Mouse (Mus musculus) C2C12 (cell line): Measurements from ENCODE around the gene Cxcr4. TPM values are rescaled to one million over a fixed set of nuclear protein-coding genes. Genes with fewer than 3 reads are reported as not detected.

Experiments used
- H3K27me3 ChIP-seq: one replicate; pipeline ENCODE4 v1.6.1; 2011; ENCODE audit not compliant: control insufficient read depth, insufficient read depth, insufficient read length
- H3K36me3 ChIP-seq: one replicate; pipeline ENCODE4 v1.6.1; 2011; ENCODE audit not compliant: control insufficient read depth, insufficient read depth
- H3K4me3 ChIP-seq: one replicate; pipeline ENCODE4 v1.5.1; 2011; ENCODE audit warnings: mild to moderate bottlenecking, control low read depth; ENCODE audit not compliant: poor library complexity, insufficient read depth, severe bottlenecking
- H3K79me2 ChIP-seq: one replicate; pipeline ENCODE4 v1.6.1; 2011; ENCODE audit not compliant: control insufficient read depth, insufficient read depth
- H3K79me3 ChIP-seq: one replicate; pipeline ENCODE4 v1.6.1; 2011; ENCODE audit warnings: low read depth, control low read depth
- H3ac ChIP-seq: one replicate; pipeline ENCODE3; 2011; ENCODE audit warnings: low read depth; ENCODE audit not compliant: control insufficient read depth, insufficient read length
- CEBPB ChIP-seq: IDR thresholded peaks from one replicate; pipeline ENCODE4 v1.6.1; 2011; ENCODE audit warnings: low read depth, mild to moderate bottlenecking, control low read depth, moderate library complexity
- CTCF ChIP-seq: IDR thresholded peaks from one replicate; pipeline ENCODE4 v1.5.1; 2011; ENCODE audit not compliant: control insufficient read depth, insufficient read depth, insufficient read length
- FOSL1 ChIP-seq: IDR thresholded peaks from one replicate; pipeline ENCODE4 v1.8.0; 2011; ENCODE audit warnings: mild to moderate bottlenecking, low read length; ENCODE audit not compliant: poor library complexity, insufficient read depth, severe bottlenecking
- MAX ChIP-seq: IDR thresholded peaks from one replicate; pipeline ENCODE4 v1.6.1; 2011; ENCODE audit warnings: mild to moderate bottlenecking, control low read depth
- MYOD1 ChIP-seq: IDR thresholded peaks from one replicate; pipeline ENCODE4 v1.6.1; 2011; ENCODE audit warnings: low read depth; ENCODE audit not compliant: control insufficient read depth, insufficient read length
- MYOG ChIP-seq: IDR thresholded peaks from one replicate; pipeline ENCODE4 v1.6.1; 2011; ENCODE audit not compliant: control insufficient read depth, insufficient read length; ENCODE audit errors: extremely low read depth
- USF1 ChIP-seq: IDR thresholded peaks from one replicate; pipeline ENCODE4 v1.6.1; 2011; ENCODE audit warnings: low read depth, mild to moderate bottlenecking, control low read depth, moderate library complexity
- polyA plus RNA-seq: library from polyadenylated mRNA; unstranded; fragments of >200 nt; fragmentation: generic; extraction: Trizol; gene quantifications from one replicate; pipeline ENCODE4 v1.2.1, GENCODE M21; 2012; ENCODE audit warnings: missing spikeins

The Cxcr4 gene
- polyA plus RNA-seq, 1 experiment = 27.5 TPM

- no peaks in the 10 kb centered on the region for H3K27me3 ChIP-seq
- H3K79me3 ChIP-seq = no peaks in the 10 kb centered on the region
- no peak overlapping the region for H3ac ChIP-seq
Observed at GRCm38 (mm10) chr1:128602018-128602687, 10.1 kb upstream of the Cxcr4 start.

GRCm38 (mm10) chr1:128601307-128601706, 9.2 kb upstream of the Cxcr4 start:
- Histone ChIP-seq H3K4me3 (no peak overlapping the region), H3K79me3 (no peaks in the 10 kb centered on the region), H3ac (no peak overlapping the region), H3K36me3 (no peaks in the 10 kb centered on the region), H3K27me3 (no peaks in the 10 kb centered on the region), H3K79me2 (no peaks in the 10 kb centered on the region)
- TF ChIP-seq MYOG (no peak), MAX (no peak), FOSL1 (no peak), USF1 (no peak), CTCF (no peak), CEBPB (no peak), MYOD1 (no peak)

More at GRCm38 (mm10) chr1:128602018-128602687, 10.1 kb upstream of the Cxcr4 start:
- H3K4me3 ChIP-seq = no peak overlapping the region
- TF ChIP-seq MYOG = no peak
- TF ChIP-seq CTCF = no peak
- no peak for TF ChIP-seq USF1
- no peak for TF ChIP-seq FOSL1
- no peak for TF ChIP-seq MAX
- no peak for TF ChIP-seq MYOD1
- no peak for TF ChIP-seq CEBPB
- no peaks in the 10 kb centered on the region for H3K36me3 ChIP-seq
- H3K79me2 ChIP-seq = no peaks in the 10 kb centered on the region

- Histone ChIP-seq H3K27me3 (no peaks in the 10 kb centered on the region), H3K36me3 (no peaks in the 10 kb centered on the region), H3ac (no peak overlapping the region), H3K4me3 (no peak overlapping the region), H3K79me3 (no peaks in the 10 kb centered on the region), H3K79me2 (no peaks in the 10 kb centered on the region)
- no peak for TF ChIP-seq CEBPB
- TF ChIP-seq MYOG = no peak
- TF ChIP-seq USF1 = no peak
- no peak for TF ChIP-seq FOSL1
- no peak for TF ChIP-seq MAX
- no peak for TF ChIP-seq MYOD1
- TF ChIP-seq CTCF = no peak
Observed at GRCm38 (mm10) chr1:128600549-128600948, 8.5 kb upstream of the Cxcr4 start.

- Histone ChIP-seq H3K27me3 (no peaks in the 10 kb centered on the region), H3K79me3 (no peaks in the 10 kb centered on the region), H3K4me3 (no peak overlapping the region), H3K36me3 (no peaks in the 10 kb centered on the region), H3K79me2 (no peaks in the 10 kb centered on the region), H3ac (no peak overlapping the region)
- TF ChIP-seq MYOG = no peak
- no peak for TF ChIP-seq CTCF
- TF ChIP-seq MAX = no peak
- no peak for TF ChIP-seq FOSL1
- no peak for TF ChIP-seq USF1
- no peak for TF ChIP-seq MYOD1
- TF ChIP-seq CEBPB = no peak
Observed at GRCm38 (mm10) chr1:128597209-128597782, 5.2 kb upstream of the Cxcr4 start.

GRCm38 (mm10) chr1:128595528-128595927, 3.4 kb upstream of the Cxcr4 start:
- no peaks in the 10 kb centered on the region for H3K36me3 ChIP-seq
- H3K4me3 ChIP-seq = no peak overlapping the region
- no peak overlapping the region for H3ac ChIP-seq
- TF ChIP-seq FOSL1 (no peak), MAX (no peak), CEBPB (no peak), MYOG (no peak), CTCF (no peak), MYOD1 (no peak), USF1 (no peak)
- no peaks in the 10 kb centered on the region for H3K79me3 ChIP-seq
- peaks cover 5% of the 10 kb centered on the region for H3K79me2 ChIP-seq
- no peaks in the 10 kb centered on the region for H3K27me3 ChIP-seq

- no peaks in the 10 kb centered on the region for H3K27me3 ChIP-seq
- no peaks in the 10 kb centered on the region for H3K79me3 ChIP-seq
- H3K79me2 ChIP-seq = peaks cover 5% of the 10 kb centered on the region
- H3K36me3 ChIP-seq = no peaks in the 10 kb centered on the region
- TF ChIP-seq CTCF (no peak), MAX (no peak), FOSL1 (no peak), MYOD1 (no peak), MYOG (no peak), USF1 (no peak), CEBPB (no peak)
- H3ac ChIP-seq = no peak overlapping the region
- no peak overlapping the region for H3K4me3 ChIP-seq
Observed at GRCm38 (mm10) chr1:128595105-128595420, 3.0 kb upstream of the Cxcr4 start.
